Mouse (Mus musculus) lung, postnatal 0 days (tissue): ENCODE data around the gene Ube2e3.

Source experiments
- CTCF ChIP-seq: IDR thresholded peaks from 2 replicates; pipeline ENCODE4 v1.5.1; 2016; ENCODE audit warnings: antibody characterized with exemption, mild to moderate bottlenecking
- EP300 ChIP-seq: IDR thresholded peaks from 2 replicates; pipeline ENCODE4 v1.6.1; 2016; ENCODE audit warnings: antibody characterized with exemption, mild to moderate bottlenecking, control low read depth

DNA sequence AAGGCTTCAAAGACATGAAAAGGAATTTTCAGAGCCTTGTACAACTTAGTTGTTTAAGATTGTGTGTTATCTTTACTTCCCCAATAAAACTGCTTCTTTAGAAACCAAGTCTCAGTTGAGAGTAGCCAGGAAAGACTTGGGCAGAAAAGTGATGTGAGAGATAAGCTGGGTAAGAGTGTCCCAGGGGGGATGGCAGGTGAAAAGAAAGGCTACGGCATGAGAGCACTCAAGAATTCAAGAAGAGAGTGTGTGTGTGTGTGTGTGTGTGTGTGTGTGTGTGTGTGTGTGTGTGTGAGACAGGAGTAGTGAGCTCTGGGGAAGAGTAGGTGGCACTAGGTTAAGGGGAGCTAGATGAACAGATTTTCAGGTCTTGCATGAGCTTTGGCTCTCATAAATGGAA, 57.9 kb downstream of the Ube2e3 start:
- no peak for TF ChIP-seq EP300
- no peak for TF ChIP-seq CTCF
